Mouse (Mus musculus) liver, embryonic 18 days (tissue): ENCODE data around the gene Olfr765. TPM values are rescaled to one million over a fixed set of nuclear protein-coding genes. Genes with fewer than 3 reads are reported as not detected.

Experiments used
- polyA plus RNA-seq: library from polyadenylated mRNA; depleted of rRNA; stranded (reverse); fragments of >200 nt; gene quantifications from 2 replicates; pipeline ENCODE4 v1.2.3, GENCODE M21; 2012; rRNA removed

Olfr765 gene
- polyA plus RNA-seq = not detected in 2 replicates

DNA sequence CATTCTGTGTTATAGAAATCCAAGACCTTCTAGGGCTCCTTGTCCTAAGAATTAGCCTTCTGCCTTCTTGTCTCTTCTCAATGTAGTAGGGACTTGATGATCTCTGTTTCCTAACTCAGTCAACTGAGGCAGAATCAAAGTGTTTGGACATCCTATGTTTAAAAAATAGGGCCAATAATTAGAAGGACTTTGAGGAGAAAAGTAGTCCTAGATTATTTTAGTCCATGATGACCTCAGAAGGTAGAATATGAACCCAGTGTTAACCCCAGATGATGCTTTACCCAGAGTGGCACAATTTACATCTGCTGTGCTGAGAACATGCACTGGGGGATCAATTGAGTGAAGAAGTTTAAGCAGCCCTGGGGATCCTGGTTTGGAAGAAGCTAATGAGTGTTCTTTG is at the start of gene Olfr765:
TSS of gene Olfr765 (minus strand) at position 101 of the 400 bp plus-strand sequence.

DNA sequence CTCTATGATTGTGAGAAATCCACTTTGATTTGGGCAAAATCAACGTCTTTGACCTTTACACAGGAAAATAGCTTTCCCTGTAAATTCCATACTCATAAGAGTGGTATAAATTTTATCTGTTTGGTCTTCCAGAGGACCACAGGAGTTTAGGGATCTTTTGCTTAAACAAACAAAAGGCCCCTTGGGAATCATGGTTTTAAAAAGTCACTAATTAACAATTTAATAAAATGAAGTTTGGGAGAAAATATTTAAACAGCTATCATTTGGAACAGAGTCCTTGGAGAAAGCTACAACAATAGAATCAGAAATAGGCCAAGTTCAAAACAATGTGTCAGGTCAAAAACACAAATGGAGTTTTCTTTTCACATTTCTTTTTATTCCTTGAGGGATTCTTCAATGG is 49.5 kb upstream of the Olfr765 start, which contains the start of gene Olfr768:
TSS of gene Olfr768 (minus strand) at position 101 of the 400 bp plus-strand sequence.

DNA sequence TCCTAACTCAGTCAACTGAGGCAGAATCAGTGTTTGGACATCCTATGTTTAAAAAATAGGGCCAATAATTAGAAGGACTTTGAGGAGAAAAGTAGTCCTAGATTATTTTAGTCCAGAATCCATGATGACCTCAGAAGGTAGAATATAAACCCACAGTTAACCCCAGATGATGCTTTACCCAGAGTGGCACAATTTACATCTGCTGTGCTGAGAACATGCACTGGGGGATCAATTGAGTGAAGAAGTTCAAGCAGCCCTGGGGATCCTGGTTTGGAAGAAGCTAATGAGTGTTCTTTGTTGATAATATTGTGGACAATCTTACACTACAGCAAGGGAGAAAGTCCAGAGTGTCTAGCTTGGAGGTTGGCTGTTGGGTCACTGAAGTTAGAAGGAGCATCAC is 33.0 kb upstream of the Olfr765 start, which contains the start of gene Olfr767:
TSS of gene Olfr767 (minus strand) at position 101 of the 400 bp plus-strand sequence.

DNA sequence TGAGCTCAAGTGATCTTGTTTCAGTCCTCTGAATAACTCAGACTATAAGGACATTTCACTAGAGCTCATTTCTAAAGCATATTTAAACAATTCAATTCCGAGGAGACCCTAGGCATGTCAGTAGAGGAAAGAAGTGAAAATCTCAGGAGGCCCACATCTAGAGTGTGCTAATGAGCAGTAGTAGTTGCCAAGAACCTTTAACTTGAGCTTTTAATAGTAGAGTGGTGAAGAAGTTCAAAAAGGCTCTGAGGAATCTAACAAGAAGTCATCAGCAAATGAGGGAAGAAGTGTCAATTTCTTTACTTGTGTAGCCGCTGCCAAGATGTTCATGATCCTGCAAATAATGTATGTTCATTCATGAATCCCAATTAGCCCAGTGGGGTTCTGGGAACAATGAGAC is 19.1 kb upstream of the Olfr765 start, which contains the start of gene Olfr766-ps1:
TSS of gene Olfr766-ps1 (minus strand) at position 101 of the 400 bp plus-strand sequence.

DNA sequence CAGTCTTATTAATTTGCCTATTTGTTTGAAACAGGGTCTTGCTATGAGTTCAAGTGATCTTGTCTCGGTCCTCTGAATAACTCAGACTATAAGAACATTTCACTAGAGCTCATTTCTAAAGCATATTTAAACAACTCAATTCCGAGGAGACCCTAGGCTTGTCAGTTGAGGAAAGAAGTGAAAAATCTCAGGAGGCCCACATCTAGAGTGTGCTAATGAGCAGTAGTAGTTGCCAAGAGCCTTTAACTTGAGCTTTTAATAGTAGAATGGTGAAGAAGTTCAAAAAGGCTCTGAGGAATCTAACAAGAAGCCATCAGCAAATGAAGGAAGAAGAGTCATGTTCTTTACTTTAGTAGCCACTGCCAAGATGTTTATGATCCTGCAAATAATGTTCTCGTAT is 10.0 kb downstream of the Olfr765 start, which contains the start of gene Olfr764-ps1:
TSS of gene Olfr764-ps1 (minus strand) at position 101 of the 400 bp plus-strand sequence.

DNA sequence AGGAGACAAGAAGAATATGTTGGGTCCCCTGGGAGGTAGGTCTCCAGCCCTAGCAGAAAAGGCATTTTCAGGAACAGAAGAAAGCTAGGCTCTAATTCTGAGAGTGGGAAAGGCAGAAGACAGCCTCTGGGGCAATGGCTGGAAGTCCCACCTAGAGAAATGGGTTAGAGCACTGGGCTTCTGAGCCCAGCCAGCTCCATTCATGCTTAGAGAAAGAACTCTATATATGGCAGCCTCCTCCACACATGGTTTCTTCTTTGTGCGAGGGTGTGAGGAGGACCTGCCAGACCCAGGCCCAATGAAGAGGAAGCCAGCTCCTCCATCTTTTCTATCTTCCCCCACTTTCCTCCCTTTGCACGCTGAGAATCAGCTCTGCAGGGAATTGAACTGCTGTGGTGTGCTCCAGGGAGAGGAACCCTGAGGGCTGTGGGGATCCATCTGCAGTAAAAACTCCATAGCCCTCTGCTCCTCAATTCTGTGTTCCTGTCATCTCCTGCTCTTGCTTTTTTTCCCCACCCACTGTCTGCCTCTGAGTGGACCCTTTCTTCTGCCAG is 39.4 kb downstream of the Olfr765 start, which contains the start of gene Olfr763:
TSS of gene Olfr763 (plus strand) at position 504 of the 554 bp plus-strand sequence.

Other genes with a start within 250 kb of the Olfr765 start
- gene Dnajc14, start 245.9 kb downstream of the Olfr765 start, polyA plus RNA-seq = 6.7 and 6.8 TPM in 2 replicates
- gene Tmem198b, start 245.6 kb downstream of the Olfr765 start, polyA plus RNA-seq = 2.8 and 3.0 TPM in 2 replicates
- gene Sarnp, start 232.7 kb downstream of the Olfr765 start, polyA plus RNA-seq = 46.5 and 49.9 TPM in 2 replicates
- 54.1 and 59.0 TPM in 2 replicates for gene Ormdl2, start 228.4 kb downstream of the Olfr765 start, polyA plus RNA-seq
- gene Gdf11, start 158.3 kb downstream of the Olfr765 start, polyA plus RNA-seq = 0.09 and 0.11 TPM in 2 replicates
- gene Cd63, start 149.0 kb downstream of the Olfr765 start, polyA plus RNA-seq = 56.7 and 68.3 TPM in 2 replicates
- gene Rdh5, start 127.1 kb downstream of the Olfr765 start, polyA plus RNA-seq = 23.6 and 27.6 TPM in 2 replicates
- gene Bloc1s1, start 126.0 kb downstream of the Olfr765 start, polyA plus RNA-seq = 126 and 132 TPM in 2 replicates
- gene Itga7, start 116.2 kb downstream of the Olfr765 start, polyA plus RNA-seq = 0.36 and 0.44 TPM in 2 replicates
- 0.27 and 0.96 TPM in 2 replicates for gene Mettl7b, start 89.0 kb downstream of the Olfr765 start, polyA plus RNA-seq
- not detected in 2 replicates for gene Olfr9, start 60.6 kb downstream of the Olfr765 start, polyA plus RNA-seq
- gene Olfr763, start 39.2 kb downstream of the Olfr765 start, polyA plus RNA-seq = not detected in 2 replicates
- gene Olfr764-ps1, start 10.1 kb downstream of the Olfr765 start, polyA plus RNA-seq = not detected in 2 replicates
- not detected in 2 replicates for gene Olfr766-ps1, start 19.0 kb upstream of the Olfr765 start, polyA plus RNA-seq
- not detected in 2 replicates for gene Olfr767, start 32.9 kb upstream of the Olfr765 start, polyA plus RNA-seq
- gene Olfr768, start 49.4 kb upstream of the Olfr765 start, polyA plus RNA-seq = not detected in 2 replicates
- not detected in 2 replicates for gene Olfr769, start 67.9 kb upstream of the Olfr765 start, polyA plus RNA-seq
- gene Olfr770, start 89.0 kb upstream of the Olfr765 start, polyA plus RNA-seq = not detected in 2 replicates
- not detected in 2 replicates for gene Olfr771, start 114.8 kb upstream of the Olfr765 start, polyA plus RNA-seq
- not detected in 2 replicates for gene Olfr772, start 127.9 kb upstream of the Olfr765 start, polyA plus RNA-seq
- gene Olfr773, start 137.4 kb upstream of the Olfr765 start, polyA plus RNA-seq = not detected in 2 replicates
- gene Olfr774, start 186.2 kb upstream of the Olfr765 start, polyA plus RNA-seq = not detected in 2 replicates
- not detected in 2 replicates for gene Olfr775, start 198.4 kb upstream of the Olfr765 start, polyA plus RNA-seq
- gene Olfr776, start 209.1 kb upstream of the Olfr765 start, polyA plus RNA-seq = not detected in 2 replicates
- not detected in 2 replicates for gene Olfr777, start 221.5 kb upstream of the Olfr765 start, polyA plus RNA-seq